Mouse (Mus musculus) brain, adult 10 weeks (tissue): ENCODE measurements around the gene B430306N03Rik. TPM values are rescaled to one million over a fixed set of nuclear protein-coding genes. Genes with fewer than 3 reads are reported as not detected.

Experiments
- polyA plus RNA-seq: library from polyadenylated mRNA; stranded (reverse); fragments of 350-450 nt; fragmentation: Illumina TruSeq; extraction: RNeasy Lipid Tissue Mini Kit (QIAGEN cat#74804); gene quantifications from one replicate; pipeline ENCODE4 v1.2.3, GENCODE M21; 2015; ENCODE audit warnings: low read depth, low replicate concordance

B430306N03Rik gene
- polyA plus RNA-seq, result not detected

DNA sequence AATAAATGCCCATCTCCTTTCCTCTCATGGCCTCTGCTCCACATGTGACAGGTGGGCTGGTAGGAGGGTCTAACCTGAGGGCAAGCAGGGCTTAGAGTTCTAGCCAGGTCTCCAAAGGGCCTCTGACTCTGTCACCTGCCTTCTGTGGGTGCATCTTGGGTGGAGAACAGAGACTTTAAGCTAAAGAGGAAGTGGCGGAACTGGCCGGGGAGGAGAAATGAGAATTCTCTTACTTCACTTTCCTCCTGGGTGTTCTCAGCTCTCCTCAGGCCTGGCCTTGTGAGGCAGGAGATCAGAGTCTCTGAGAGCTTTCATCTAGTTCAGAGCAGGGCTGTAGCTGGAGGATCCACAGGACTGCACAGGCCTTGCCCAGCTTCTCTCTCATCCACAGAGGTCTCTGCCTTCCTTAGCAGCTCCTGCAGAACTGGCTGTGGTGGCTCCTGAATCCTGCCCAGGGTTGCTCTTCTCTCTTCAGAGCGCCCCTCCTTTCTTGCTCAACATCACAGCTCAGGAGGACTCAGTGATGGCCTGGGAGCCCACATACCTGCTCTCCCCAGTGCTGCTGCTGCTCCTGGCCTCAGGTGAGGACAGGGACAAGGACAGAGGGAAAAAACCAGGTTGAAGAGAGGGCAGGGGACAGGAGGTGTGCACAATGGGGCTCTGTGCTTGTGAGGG lies at the start of gene B430306N03Rik:
B430306N03Rik (plus strand) TSS at position 237 of the 675 bp plus-strand sequence.

DNA sequence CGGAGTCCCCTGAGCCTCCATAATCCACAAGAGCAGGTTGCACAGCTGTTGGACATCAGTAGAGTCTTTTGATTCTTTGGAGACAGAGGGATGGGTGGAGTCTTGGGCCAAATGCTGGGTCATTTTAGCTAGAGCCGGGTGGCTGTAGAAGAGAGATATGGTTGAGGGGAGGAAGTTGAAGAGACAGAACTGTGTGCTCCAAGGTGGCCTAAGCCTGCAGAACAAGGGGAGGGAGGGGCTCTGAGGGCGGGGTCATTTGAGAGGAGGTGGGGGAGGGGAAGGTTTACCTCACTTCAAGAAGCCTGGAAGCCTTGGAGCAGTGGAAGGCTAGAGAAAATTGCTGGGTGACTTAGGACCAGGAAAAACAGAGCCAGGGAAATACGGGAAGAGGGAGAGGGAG lies 16.7 kb upstream of the B430306N03Rik start, which contains the start of gene Treml2:
Treml2 (plus strand) TSS at position 296 of the 400 bp plus-strand sequence.

DNA sequence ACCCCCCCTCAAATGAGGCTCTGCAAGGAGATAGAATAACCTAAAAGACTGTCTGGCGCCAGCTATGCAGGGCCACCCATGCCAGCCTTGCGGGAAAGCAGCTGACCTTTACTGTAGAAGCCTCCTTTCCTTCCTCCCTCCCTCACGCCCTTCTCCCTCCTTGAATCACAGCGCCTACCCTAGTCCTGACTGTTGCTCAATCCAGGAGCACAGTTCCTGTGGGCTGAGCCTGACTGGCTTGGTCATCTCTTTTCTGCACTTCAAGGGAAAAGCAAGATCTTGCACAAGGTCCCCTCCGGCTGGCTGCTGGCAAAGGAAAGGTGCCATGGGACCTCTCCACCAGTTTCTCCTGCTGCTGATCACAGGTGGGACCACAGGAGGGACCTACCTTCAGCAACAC lies 30.3 kb downstream of the B430306N03Rik start, which contains the start of gene Trem2:
Trem2 (plus strand) TSS at position 171 of the 400 bp plus-strand sequence.

DNA sequence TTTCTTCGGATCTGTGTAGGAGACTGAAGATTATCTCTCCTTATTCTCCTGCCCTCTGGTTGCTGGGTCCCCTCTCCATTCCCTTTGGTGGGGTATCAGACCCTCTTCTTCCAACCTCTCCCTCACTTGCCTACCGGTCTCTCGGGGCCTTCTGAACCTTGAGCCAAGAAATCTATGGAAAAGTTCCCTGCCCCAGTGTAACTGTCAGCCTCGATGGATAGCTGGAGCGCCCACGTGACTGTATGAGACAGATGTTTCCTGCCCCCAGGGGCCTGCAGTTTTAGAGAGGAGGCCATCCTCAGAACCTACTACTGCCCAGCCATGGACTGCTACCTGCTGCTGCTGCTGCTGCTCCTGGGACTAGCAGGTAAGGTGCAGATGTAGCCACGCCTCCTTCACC lies 43.7 kb downstream of the B430306N03Rik start, which contains the start of gene Treml1:
Treml1 (plus strand) TSS at position 301 of the 400 bp plus-strand sequence.

Other genes starting within 250 kb of the B430306N03Rik start
- not detected for gene 1700067P10Rik, start 226.8 kb upstream of the B430306N03Rik start, polyA plus RNA-seq
- gene 9830107B12Rik, start 169.9 kb upstream of the B430306N03Rik start, polyA plus RNA-seq, result not detected
- not detected for gene A530064D06Rik, start 148.9 kb upstream of the B430306N03Rik start, polyA plus RNA-seq
- not detected for gene Trem1, start 83.4 kb upstream of the B430306N03Rik start, polyA plus RNA-seq
- gene Trem3, start 68.4 kb upstream of the B430306N03Rik start, polyA plus RNA-seq, result not detected
- gene Treml4, start 51.8 kb upstream of the B430306N03Rik start, polyA plus RNA-seq, result not detected
- gene Treml2, start 16.6 kb upstream of the B430306N03Rik start, polyA plus RNA-seq, result 0.45 TPM
- gene Trem2, start 30.3 kb downstream of the B430306N03Rik start, polyA plus RNA-seq, result 28.7 TPM
- gene Treml1, start 43.8 kb downstream of the B430306N03Rik start, polyA plus RNA-seq, result not detected
- gene Nfya, start 93.8 kb downstream of the B430306N03Rik start, polyA plus RNA-seq, result 20.1 TPM
- gene Oard1, start 93.9 kb downstream of the B430306N03Rik start, polyA plus RNA-seq, result 23.2 TPM
- not detected for gene Apobec2, start 116.8 kb downstream of the B430306N03Rik start, polyA plus RNA-seq
- not detected for gene Tspo2, start 135.4 kb downstream of the B430306N03Rik start, polyA plus RNA-seq
- gene Unc5cl, start 138.8 kb downstream of the B430306N03Rik start, polyA plus RNA-seq, result 0.39 TPM